In the genomic region with DNA sequence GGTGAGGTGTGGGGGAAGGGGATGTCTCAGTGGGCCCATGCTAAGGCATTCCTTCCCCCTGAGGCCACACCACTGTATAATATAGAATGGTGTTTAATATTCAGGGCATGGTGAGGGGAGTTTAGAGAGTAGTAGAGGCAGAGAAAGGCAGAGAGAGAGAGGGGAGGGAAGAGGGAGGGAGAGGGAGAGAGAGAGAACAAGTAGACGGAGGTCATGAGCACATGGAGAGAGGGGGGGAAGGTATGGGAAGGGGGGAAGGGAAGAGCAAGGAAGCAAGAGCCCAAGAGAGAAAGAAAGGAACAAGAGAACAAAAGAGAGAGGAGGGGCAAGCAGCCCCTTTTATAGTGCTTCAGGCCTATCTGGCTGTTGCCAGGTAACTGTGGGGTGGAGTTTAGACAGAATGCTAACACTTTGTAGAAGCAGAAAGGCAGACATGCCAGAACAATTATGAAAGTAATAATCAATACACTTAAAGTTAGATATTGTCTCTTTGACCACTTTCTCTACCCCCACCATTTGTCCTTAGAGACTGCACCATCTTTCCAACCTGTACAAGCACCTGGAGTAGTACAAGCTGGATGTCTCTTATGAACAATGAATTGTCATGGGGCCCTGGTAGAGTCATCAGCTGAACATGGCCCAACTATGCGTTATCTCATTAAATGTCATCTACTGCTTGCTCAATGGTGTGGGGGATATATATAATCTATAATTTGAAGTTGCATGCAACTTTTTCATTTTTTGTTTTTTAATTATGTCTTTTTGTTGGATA, we compare ENCODE assay signal across 21 mouse cellular contexts.
DNase-seq lines count a peak whose midpoint lies in the region; ATAC-seq and TF ChIP-seq lines count a peak whose summit lies in the region.
"Had no signal": no experiment of that assay in that cellular context is flagged by ENCODE, and none has a peak within 500 bp of the region (broad histone marks: within the 10 kb centered on the region; RNA-seq: fewer than 3 reads in every experiment).

No protein-coding gene starts in this region.

- H3K4me3 ChIP-seq in hindbrain, embryonic 11.5 days (ENCODE audit: low read depth, low read length) = no peak overlapping the region
- H3K4me3 ChIP-seq in hindbrain, embryonic 16.5 days (ENCODE audit: low read length) = no peak overlapping the region
- H3K4me3 ChIP-seq in midbrain, embryonic 14.5 days (replicated peaks; ENCODE audit: low read depth, low read length) = no peak overlapping the region
- H3K4me3 ChIP-seq: embryonic facial prominence, embryonic 12.5 days; heart, embryonic 15.5 days; left cerebral cortex, adult 2 months; liver, embryonic 13.5 days; neural tube, embryonic 13.5 days had no signal

- no peak overlapping the region for H3K4me2 ChIP-seq in hindbrain, embryonic 11.5 days (replicated peaks; ENCODE audit: low read depth, low read length)
- H3K4me2 ChIP-seq in hindbrain, embryonic 16.5 days (ENCODE audit: low read length) = no peak overlapping the region
- no peak overlapping the region for H3K4me2 ChIP-seq in midbrain, embryonic 14.5 days (ENCODE audit: low read length)
- H3K4me2 ChIP-seq: embryonic facial prominence, embryonic 12.5 days; heart, embryonic 15.5 days; liver, embryonic 13.5 days; neural tube, embryonic 13.5 days had no signal

- 58% methylated on average over 2 of the region's 2 CpGs for WGBS in hindbrain, embryonic 11.5 days
- 55% methylated on average over 2 of the region's 2 CpGs for WGBS in hindbrain, embryonic 16.5 days
- 44% methylated on average over 2 of the region's 2 CpGs for WGBS in midbrain, embryonic 14.5 days

- H3K27me3 ChIP-seq in hindbrain, embryonic 11.5 days (ENCODE audit: control insufficient read depth, insufficient read depth, low read length) = no peaks in the 10 kb centered on the region
- H3K27me3 ChIP-seq in hindbrain, embryonic 16.5 days (replicated peaks; ENCODE audit: control insufficient read depth, insufficient read depth, low read length) = no peaks in the 10 kb centered on the region
- H3K27me3 ChIP-seq in midbrain, embryonic 14.5 days (ENCODE audit: control insufficient read depth, insufficient read depth, low read length) = no peaks in the 10 kb centered on the region
- H3K27me3 ChIP-seq: embryonic facial prominence, embryonic 12.5 days; heart, embryonic 15.5 days; liver, embryonic 13.5 days; neural tube, embryonic 13.5 days had no signal

- no peaks in the 10 kb centered on the region for H3K9me3 ChIP-seq in hindbrain, embryonic 11.5 days (ENCODE audit: control insufficient read depth, low read length)
- H3K9me3 ChIP-seq in hindbrain, embryonic 16.5 days (ENCODE audit: control insufficient read depth, low read length) = no peaks in the 10 kb centered on the region
- H3K9me3 ChIP-seq in midbrain, embryonic 14.5 days (ENCODE audit: control insufficient read depth, low read length) = no peaks in the 10 kb centered on the region
- H3K9me3 ChIP-seq: embryonic facial prominence, embryonic 12.5 days; heart, embryonic 15.5 days; liver, embryonic 13.5 days; neural tube, embryonic 13.5 days had no signal

- no peak overlapping the region for H3K9ac ChIP-seq in hindbrain, embryonic 11.5 days (ENCODE audit: low read depth, low read length)
- H3K9ac ChIP-seq in hindbrain, embryonic 16.5 days (ENCODE audit: low read depth, low read length) = no peak overlapping the region
- H3K9ac ChIP-seq in midbrain, embryonic 14.5 days (replicated peaks; ENCODE audit: low read length) = no peak overlapping the region
- H3K9ac ChIP-seq: embryonic facial prominence, embryonic 12.5 days; heart, embryonic 15.5 days; liver, embryonic 13.5 days; neural tube, embryonic 13.5 days had no signal

- no peak overlapping the region for H3K27ac ChIP-seq in hindbrain, embryonic 11.5 days (ENCODE audit: low read depth, low read length)
- no peak overlapping the region for H3K27ac ChIP-seq in hindbrain, embryonic 16.5 days (ENCODE audit: low read depth, low read length)
- no peak overlapping the region for H3K27ac ChIP-seq in midbrain, embryonic 14.5 days (replicated peaks; ENCODE audit: low read depth, low read length)
- H3K27ac ChIP-seq: embryonic facial prominence, embryonic 12.5 days; heart, embryonic 15.5 days; kidney, postnatal 0 days; left cerebral cortex, adult 2 months; liver, embryonic 13.5 days; neural tube, embryonic 13.5 days had no signal

- peak; percentile 17 for DNase-seq in embryo, embryonic 10.5 days (ENCODE audit: low spot score)
- no peak for DNase-seq in embryo, embryonic 9.5 days (ENCODE audit: extremely low spot score)
- peak; percentile 14 for DNase-seq in hindbrain, embryonic 11.5 days (ENCODE audit: low spot score)
- peak; percentile 32 for DNase-seq in brain, embryonic 14.5 days (ENCODE audit: low read depth)
- no peak for DNase-seq in midbrain, embryonic 14.5 days
- DNase-seq in kidney, postnatal 10 days = no peak
- DNase-seq: adrenal gland, postnatal 25 days; cerebellum, adult 9-10 months; gastrocnemius, postnatal 36 days; heart, postnatal 4 days; kidney, adult 2 months; liver, embryonic 13.5 days; lung, adult 2 months; lung, postnatal 14 days; thymus, postnatal 25 days had no signal

- H3K36me3 ChIP-seq in hindbrain, embryonic 11.5 days (ENCODE audit: control insufficient read depth, insufficient read depth, low read length) = no peaks in the 10 kb centered on the region
- no peaks in the 10 kb centered on the region for H3K36me3 ChIP-seq in hindbrain, embryonic 16.5 days (ENCODE audit: control insufficient read depth, insufficient read depth, low read length)
- H3K36me3 ChIP-seq in midbrain, embryonic 14.5 days (ENCODE audit: control insufficient read depth, insufficient read depth, low read length) = no peaks in the 10 kb centered on the region
- H3K36me3 ChIP-seq: embryonic facial prominence, embryonic 12.5 days; heart, embryonic 15.5 days; liver, embryonic 13.5 days; neural tube, embryonic 13.5 days had no signal

- no peaks in the 10 kb centered on the region for H3K4me1 ChIP-seq in hindbrain, embryonic 11.5 days (replicated peaks; ENCODE audit: control insufficient read depth, insufficient read depth, low read length)
- no peaks in the 10 kb centered on the region for H3K4me1 ChIP-seq in hindbrain, embryonic 16.5 days (ENCODE audit: control insufficient read depth, insufficient read depth, low read depth, low read length)
- no peaks in the 10 kb centered on the region for H3K4me1 ChIP-seq in midbrain, embryonic 14.5 days (ENCODE audit: control insufficient read depth, insufficient read depth, low read length)
- H3K4me1 ChIP-seq: liver, embryonic 13.5 days; neural tube, embryonic 13.5 days had no signal

- peak; percentile 83 for ATAC-seq in hindbrain, embryonic 11.5 days (ENCODE audit: low FRiP score)
- ATAC-seq in hindbrain, embryonic 16.5 days = no peak
- ATAC-seq in midbrain, embryonic 14.5 days (ENCODE audit: low FRiP score, low TSS enrichment) = peak; percentile 49; the same call in 1 of the 2 replicates

- TF ChIP-seq POLR2A in brain, embryonic 14.5 days (IDR thresholded peaks at IDR 0.05; ENCODE audit: borderline replicate concordance, extremely low read depth, insufficient read depth, insufficient read length, poor library complexity, severe bottlenecking) = no peak

- TF ChIP-seq CTCF in brain, embryonic 14.5 days (IDR thresholded peaks at IDR 0.05; ENCODE audit: borderline replicate concordance, extremely low read depth, insufficient read depth, insufficient read length) = no peak

Comparison
In these comparisons a context has a peak if more than half of its experiments do, and no peak if none do; other contexts are left out.
1. DNase-seq: peak in embryo, embryonic 10.5 days (single experiment), hindbrain, embryonic 11.5 days (single experiment) and brain, embryonic 14.5 days (single experiment); none in embryo, embryonic 9.5 days (single experiment), midbrain, embryonic 14.5 days (single experiment) and kidney, postnatal 10 days (single experiment).